Mouse (Mus musculus) embryo, embryonic 9.5 days (tissue): ENCODE measurements around the gene Gpr61.

Source experiments
- DNase-seq: peaks from one replicate; pipeline ENCODE4 v3.0.0-alpha.2; 2017; ENCODE audit errors: extremely low spot score

The Gpr61 gene

GRCm38 (mm10) chr3:108154656-108155055, at the start of gene Gpr61:
Gene Gpr61, minus strand, starts transcription at chr3:108154882.
- no peak for DNase-seq

DNA sequence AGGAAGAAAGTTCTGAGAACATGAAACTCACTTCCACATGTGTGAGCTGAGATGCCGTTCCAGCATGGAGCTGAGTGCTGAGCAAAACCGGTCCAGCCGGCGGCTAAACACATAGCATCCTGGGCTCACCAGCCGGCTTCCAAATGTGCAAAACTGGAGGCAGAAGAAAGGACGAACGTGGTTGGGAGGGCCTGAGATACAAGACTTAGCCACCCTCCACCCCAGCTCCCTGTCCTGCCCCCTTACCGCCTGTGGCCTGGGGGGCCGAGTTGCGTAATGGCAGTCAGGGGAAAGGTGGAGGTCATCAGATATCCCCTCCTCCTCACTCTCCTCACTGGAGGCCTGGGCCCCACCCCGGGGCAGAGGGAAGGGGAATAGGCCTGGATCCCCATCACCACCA, 49.8 kb upstream of the Gpr61 start:
- no peak for DNase-seq

GRCm38 (mm10) chr3:108203621-108204325, 49.1 kb upstream of the Gpr61 start:
- peak; percentile 81 for DNase-seq

- no peak for DNase-seq
These were observed 48.5 kb upstream of the Gpr61 start for GRCm38 (mm10) chr3:108203212-108203611.

GRCm38 (mm10) chr3:108202506-108202905, 47.8 kb upstream of the Gpr61 start:
- no peak for DNase-seq

DNA sequence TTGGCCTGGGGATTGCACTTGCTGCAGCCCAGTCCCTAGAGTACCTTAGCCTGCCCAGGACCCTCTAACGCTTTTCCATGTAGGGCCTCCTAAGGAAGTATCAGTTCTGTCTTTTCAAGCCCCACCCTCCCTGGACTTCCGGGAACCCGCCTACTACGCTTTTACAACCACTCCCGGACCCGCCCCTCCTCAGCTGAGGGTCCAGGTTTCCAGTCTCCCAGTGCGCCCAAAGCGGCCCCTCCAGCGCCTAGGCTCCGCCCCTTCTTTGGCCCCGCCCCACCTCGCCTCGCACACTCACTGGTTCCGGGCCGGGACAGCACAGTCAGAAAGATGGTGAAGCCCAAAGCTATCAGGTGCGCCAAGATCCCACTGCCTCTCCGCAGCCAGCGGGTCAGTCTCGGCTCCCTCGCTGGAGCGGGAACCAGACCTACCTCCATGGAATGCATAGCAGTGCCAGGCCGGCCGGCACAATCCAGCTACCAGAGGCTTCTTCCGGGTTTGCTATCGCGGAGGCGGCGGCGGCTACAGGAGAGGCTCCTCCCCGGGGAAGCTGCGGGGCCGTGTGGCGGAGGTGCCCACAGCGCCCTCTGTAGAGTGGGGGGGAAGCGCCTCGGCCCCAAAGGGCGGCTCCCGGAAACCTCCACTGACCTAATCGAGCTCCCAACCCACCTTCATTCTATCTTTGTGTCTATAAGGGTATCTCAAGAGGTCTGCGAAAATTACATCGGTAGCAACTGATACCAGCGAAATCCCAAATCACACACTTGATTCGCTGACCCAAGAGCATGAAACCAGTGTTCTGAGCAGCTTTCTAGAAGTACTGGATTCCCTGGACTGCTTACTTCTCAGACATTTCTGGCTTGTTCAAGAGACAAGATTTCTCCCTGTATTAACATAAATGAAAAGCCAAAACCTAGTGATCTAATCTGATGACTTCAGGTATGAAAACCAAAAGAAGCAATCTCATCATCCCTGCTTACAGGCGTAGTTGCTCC, 45.9 kb upstream of the Gpr61 start, which contains the start of gene Cyb561d1:
Gene Cyb561d1, minus strand, starts transcription at position 884 of the 995 bp plus-strand sequence.
- DNase-seq, result peak; percentile 98

DNA sequence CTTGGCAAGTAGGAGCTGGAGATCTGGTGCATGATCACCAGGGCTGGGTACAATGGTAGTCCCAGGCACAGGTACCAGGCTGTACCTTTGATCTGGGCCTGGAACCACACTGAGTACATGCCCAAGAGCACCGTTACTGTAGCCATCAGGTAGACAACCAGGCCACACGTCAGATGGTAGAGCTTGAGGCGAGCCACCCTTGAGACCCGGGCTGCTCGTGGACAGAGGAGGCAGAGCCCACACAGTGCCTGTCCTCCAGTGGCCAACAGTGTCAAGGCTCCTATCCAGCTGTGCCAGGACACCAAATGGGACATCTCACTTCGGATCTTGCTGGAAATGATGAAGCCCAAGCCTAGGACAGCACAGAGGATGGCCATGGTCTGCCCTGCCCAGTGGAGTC, 44.5 kb upstream of the Gpr61 start:
- no peak for DNase-seq

DNA sequence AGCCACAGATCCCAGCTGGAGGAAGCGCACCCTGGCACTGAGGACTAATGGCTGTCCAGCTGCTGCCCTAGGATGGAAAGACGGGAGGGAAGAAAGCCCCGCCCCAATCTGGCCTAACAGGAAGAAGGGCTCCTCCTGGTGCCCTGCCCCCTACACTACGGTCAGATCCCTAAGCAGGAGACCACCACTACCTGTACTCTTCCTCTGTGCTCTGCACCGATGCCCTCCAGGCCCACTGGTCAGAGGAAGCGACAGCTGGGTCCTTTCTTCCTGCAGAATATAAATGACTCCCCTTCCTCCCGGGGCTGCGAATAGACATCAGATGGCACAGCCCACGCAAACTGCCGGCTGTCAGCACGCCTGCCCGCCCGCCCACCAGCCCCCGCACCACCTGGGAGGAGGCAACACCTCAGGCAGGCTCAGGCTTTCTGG, 42.4 kb upstream of the Gpr61 start:
- DNase-seq, result peak; percentile 52

- no peak for DNase-seq
These were observed 41.4 kb upstream of the Gpr61 start for GRCm38 (mm10) chr3:108195941-108196590.

DNA sequence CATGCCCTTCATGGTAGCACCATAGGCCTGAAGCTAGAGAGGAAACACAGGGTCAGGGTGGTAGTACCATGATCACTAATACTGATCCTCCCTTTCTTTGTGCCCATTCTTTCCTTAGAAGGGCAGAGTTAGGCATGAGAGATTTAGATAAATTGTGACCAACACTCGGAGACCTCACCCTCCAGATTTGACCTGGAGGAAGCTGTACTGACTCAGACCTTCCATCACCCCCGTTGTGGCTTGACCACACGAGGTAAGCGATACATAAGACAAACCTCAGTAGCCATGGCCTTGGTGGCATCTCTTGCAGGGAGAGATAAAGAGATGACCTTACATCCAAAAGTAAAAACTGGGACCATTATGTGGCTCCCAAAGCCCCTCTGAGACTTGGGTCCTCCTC, 40.6 kb upstream of the Gpr61 start:
- no peak for DNase-seq

DNA sequence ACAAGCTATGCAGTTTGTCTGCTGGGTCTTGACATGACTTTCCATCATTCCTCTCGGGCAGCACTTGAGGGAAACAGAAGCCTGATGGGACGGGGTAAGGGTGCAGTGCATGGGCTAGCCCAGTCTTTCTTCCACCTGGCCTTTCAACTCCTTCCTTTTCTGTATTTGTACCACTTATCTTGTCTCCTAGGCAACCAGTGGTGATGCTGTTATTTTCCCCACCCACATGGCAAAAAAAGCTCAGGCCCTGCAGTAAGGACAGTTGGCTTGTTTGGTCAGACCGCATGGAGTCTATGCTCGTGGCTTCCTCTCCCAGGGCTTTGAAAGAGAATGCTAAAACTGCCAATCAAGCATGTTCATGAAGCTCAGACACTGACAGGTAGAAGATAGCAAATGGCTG, 39.0 kb upstream of the Gpr61 start:
- no peak for DNase-seq

GRCm38 (mm10) chr3:108189897-108190296, 35.2 kb upstream of the Gpr61 start:
- no peak for DNase-seq

- DNase-seq, result no peak
These were observed 34.2 kb upstream of the Gpr61 start for GRCm38 (mm10) chr3:108188716-108189490.

- DNase-seq, result no peak
These were observed 32.6 kb upstream of the Gpr61 start for GRCm38 (mm10) chr3:108187111-108187795.

DNA sequence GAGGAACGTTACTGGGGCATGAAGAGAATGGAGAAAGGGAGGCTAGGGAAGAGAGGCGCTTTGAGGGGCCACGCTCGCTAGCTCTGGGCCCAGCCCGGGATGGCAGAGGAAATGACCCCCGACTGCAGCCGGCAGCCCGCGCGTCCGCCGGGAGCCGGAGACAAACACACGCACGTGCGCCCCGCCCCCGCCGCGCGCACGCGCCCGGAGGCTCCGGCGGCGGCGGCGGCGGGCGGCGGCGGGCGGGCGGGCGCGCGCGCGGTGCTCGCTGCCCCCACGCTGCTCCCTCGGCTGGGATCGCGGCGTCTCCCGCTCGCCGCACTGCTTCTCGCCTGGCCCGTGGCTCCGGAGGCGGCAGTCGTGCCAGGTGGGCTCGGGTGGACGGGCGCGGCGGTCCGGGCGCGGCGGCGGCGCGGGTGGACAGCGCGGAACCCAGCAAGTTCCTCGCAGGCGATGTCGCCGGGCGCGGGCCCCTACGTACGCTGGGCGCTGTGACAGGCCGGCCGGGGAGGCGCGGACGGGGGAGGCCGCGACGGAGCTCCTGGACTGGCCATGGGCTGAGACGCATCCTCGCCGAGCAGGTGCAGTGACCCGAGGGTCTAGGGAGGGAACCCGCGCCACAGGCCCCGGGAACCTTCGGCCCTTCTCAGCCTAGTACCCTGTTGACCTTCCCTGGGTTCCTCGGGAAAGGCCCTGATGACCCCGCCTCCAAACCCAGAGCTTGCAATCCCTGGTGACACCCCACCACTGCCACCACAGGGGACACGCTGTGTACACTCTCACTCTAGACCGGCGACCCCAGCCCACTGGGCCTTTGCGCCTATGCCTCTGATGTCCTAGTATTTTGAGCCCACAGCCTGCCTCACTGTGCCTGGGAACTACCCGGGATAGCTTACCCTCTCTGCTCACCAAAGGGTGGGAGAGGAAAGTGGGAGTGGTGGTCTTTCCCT, 31.7 kb upstream of the Gpr61 start, which contains the start of gene Amigo1:
Gene Amigo1, plus strand, starts transcription at position 238 of the 950 bp plus-strand sequence.
- DNase-seq, result peak; percentile 59

DNA sequence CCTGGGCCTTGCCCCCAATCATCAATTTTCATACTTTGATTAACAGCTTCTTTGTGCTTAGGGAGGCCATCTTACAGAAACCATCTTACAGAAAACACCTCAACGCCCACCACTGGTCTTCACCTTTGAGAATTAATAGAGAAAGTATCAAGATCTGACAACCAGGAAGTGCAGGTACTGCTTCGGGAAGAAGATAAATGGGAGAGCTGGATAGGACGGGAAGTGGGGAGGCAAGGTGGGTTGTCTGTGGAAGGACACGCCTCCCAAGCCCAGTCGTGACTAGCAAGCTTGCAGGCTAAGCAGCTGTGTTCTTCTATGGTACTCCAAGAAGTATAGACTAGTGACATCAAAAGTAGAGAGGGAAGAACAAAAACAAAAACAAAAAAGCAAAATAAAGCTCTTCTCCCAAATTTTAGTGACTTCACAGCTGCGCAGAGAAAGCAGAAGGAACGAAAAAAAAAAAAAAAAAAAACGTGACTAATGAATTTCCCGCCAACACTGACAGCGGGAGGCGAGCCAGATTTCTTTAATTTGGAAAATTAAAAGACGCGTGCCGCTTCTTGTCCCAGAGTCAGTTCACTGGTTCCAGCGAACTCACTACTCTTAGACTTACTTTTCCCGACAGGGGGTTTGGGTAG, 30.9 kb upstream of the Gpr61 start:
- no peak for DNase-seq

- no peak for DNase-seq
These were observed 30.1 kb upstream of the Gpr61 start for GRCm38 (mm10) chr3:108184742-108185141.

DNA sequence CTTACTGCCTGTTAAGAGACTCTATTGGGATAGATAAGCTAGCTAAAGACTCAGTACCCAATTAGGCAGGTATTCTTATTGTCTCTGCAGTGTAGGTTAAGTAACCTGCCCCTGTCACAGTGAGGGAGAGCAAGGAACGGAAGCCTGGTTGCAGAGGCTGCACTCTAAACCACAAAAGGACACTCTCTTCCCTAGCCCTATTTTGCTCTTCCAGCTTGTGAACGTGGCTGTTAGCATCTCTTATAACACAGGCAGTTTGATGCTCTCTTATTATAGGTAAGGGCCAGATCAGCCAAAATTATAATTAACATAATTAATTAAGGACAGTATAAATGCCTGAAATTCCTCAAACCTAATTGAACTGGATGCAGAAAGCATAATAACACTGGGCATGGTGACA, 25.8 kb upstream of the Gpr61 start:
- DNase-seq, result no peak
